Mouse (Mus musculus): ENCODE measurements at regions not wholly inside any gene's neighbourhood (a gene's known extent, or its start where the extent isn't known, plus 50 kb on each side); places are given as distances from the start of the nearest gene placed in this dataset.

DNA sequence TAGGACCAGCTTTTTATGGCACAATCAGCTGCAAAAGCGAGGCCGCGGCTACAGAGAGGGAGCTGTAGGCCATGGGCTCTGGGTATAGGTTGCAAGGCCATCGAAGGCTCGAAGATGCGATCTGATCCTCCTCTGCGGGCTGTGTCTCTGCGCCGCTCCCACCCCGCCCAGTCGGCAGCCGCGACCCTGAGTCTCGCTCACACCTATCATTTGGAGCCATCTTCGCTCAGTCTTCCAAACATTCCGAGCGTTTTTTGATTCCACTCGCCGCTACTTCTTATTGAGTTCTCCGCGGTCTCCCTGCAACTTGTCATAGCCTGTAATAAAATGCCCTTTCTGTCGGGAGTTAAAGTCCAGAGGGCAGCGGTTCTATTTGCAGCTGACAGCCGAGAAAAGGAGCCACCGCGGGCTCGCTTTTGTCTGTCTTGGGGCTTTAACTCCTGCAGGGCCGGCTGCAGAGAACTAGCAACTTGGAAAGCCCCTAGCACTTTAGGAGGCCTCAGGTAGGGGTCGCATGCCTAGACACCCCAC, 78.6 kb downstream of the Nr2f2 start:
- TF ChIP-seq ETS1 (conservative IDR thresholded peaks at IDR 0.05; ENCODE audit: low read depth, low read length), result no peak
- TF ChIP-seq ZNF384 (IDR thresholded peaks at IDR 0.05; ENCODE audit: low read depth, low read length), result no peak
- TF ChIP-seq CTCF (conservative IDR thresholded peaks at IDR 0.05 in 1 of 2, IDR thresholded peaks at IDR 0.05 in 1 of 2; ENCODE audit: low read depth in 2 of 2, low read length in 2 of 2), result no peak
- TF ChIP-seq HCFC1 (IDR thresholded peaks at IDR 0.05; ENCODE audit: low read depth, low read length), result no peak
- TF ChIP-seq KAT2A (IDR thresholded peaks at IDR 0.05; ENCODE audit: insufficient replicate concordance, low read length), result no peak
- no peak for TF ChIP-seq USF2 (conservative IDR thresholded peaks at IDR 0.05; ENCODE audit: low read depth, low read length)
- no peak for TF ChIP-seq SIN3A (IDR thresholded peaks at IDR 0.05; ENCODE audit: low read length)

Data from CH12.LX (cell line).